Mouse (Mus musculus) thymus, adult 2 months (tissue): Measurements from ENCODE around the gene Gm364.

ENCODE experiments used
- CTCF ChIP-seq: fragments of 200-500 bp; IDR thresholded peaks from 2 replicates; pipeline ENCODE4 v1.5.1; 2012; ENCODE audit warnings: mild to moderate bottlenecking, control low read depth, low read length, moderate library complexity, borderline replicate concordance; ENCODE audit not compliant: control insufficient read depth, poor library complexity, insufficient read depth; ENCODE audit errors: extremely low read depth
- POLR2A ChIP-seq: fragments of 200-500 bp; IDR thresholded peaks from 2 replicates; pipeline ENCODE4 v1.6.1; 2012; ENCODE audit warnings: mild to moderate bottlenecking, low read length, control low read depth, moderate library complexity; ENCODE audit not compliant: control insufficient read depth, poor library complexity, insufficient read depth; ENCODE audit errors: extremely low read depth

DNA sequence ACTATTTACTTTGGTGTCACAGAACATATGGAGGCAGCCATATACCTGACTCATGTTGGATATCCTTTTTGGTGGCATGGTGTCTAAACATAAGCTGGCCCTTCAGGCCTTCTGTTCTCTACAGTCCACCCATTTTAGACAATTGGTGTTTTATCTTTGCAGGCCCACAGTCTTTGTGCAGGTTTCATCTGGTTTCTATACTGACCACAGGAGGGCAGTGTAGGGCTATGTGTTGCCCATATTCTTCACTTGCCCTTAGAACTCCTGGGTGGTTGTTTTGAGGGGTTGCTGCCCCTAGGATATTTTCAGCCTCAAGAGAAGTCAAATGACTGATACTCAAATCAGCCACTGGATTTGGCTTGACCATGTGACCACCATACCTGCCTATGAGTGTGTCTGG is 5.3 kb upstream of the Gm364 start:
- TF ChIP-seq CTCF (no peak), POLR2A (no peak)
